Mouse (Mus musculus): Measurements from ENCODE around the gene Ube2o.

Gene Ube2o

GRCm38 (mm10) chr11:116581376-116581814 lies at the start of gene Ube2o:
TSS of gene Ube2o (minus strand) at chr11:116581447.
- DNase-seq (ENCODE audit: low read depth), result peak; percentile 59

- no peak for DNase-seq (ENCODE audit: low read depth)
These were observed 49.1 kb upstream of the Ube2o start for GRCm38 (mm10) chr11:116630171-116630965.

- no peak for DNase-seq (ENCODE audit: low read depth)
These were observed 48.2 kb upstream of the Ube2o start for GRCm38 (mm10) chr11:116629472-116629871.

GRCm38 (mm10) chr11:116628712-116629111 lies 47.5 kb upstream of the Ube2o start:
- peak; percentile 93 for DNase-seq (ENCODE audit: low read depth)

- DNase-seq (ENCODE audit: low read depth), result no peak
These were observed 46.1 kb upstream of the Ube2o start for GRCm38 (mm10) chr11:116627072-116628020.

GRCm38 (mm10) chr11:116626299-116627071 lies 45.2 kb upstream of the Ube2o start, which contains the start of gene Rhbdf2:
TSS of gene Rhbdf2 (minus strand) at chr11:116627019.
- DNase-seq (ENCODE audit: low read depth), result no peak

- DNase-seq (ENCODE audit: low read depth), result no peak
These were observed 44.1 kb upstream of the Ube2o start for GRCm38 (mm10) chr11:116625081-116626000.

- DNase-seq (ENCODE audit: low read depth), result no peak
These were observed 43.0 kb upstream of the Ube2o start for GRCm38 (mm10) chr11:116624131-116624832.

GRCm38 (mm10) chr11:116623281-116624124 lies 42.3 kb upstream of the Ube2o start:
- no peak for DNase-seq (ENCODE audit: low read depth)

GRCm38 (mm10) chr11:116621258-116621704 lies 40.0 kb upstream of the Ube2o start:
- no peak for DNase-seq (ENCODE audit: low read depth)

GRCm38 (mm10) chr11:116620559-116621253 lies 39.5 kb upstream of the Ube2o start:
- no peak for DNase-seq (ENCODE audit: low read depth)

- DNase-seq (ENCODE audit: low read depth), result peak; percentile 80
These were observed 38.8 kb upstream of the Ube2o start for GRCm38 (mm10) chr11:116620073-116620472.

- DNase-seq (ENCODE audit: low read depth), result no peak
These were observed 38.3 kb upstream of the Ube2o start for GRCm38 (mm10) chr11:116619561-116619960.

GRCm38 (mm10) chr11:116619156-116619555 lies 37.9 kb upstream of the Ube2o start:
- DNase-seq (ENCODE audit: low read depth), result no peak

GRCm38 (mm10) chr11:116618666-116619065 lies 37.4 kb upstream of the Ube2o start:
- no peak for DNase-seq (ENCODE audit: low read depth)

- no peak for DNase-seq (ENCODE audit: low read depth)
These were observed 36.4 kb upstream of the Ube2o start for GRCm38 (mm10) chr11:116617641-116618040.

- DNase-seq (ENCODE audit: low read depth), result no peak
These were observed 35.3 kb upstream of the Ube2o start for GRCm38 (mm10) chr11:116616438-116617118.
